Mouse (Mus musculus): ENCODE data around the gene Smarcb1. TPM values are rescaled to one million over a fixed set of nuclear protein-coding genes. Genes with fewer than 3 reads are reported as not detected.

Smarcb1 gene
- polyA plus RNA-seq, 1 experiment from 2014 or later = 264 TPM

DNA sequence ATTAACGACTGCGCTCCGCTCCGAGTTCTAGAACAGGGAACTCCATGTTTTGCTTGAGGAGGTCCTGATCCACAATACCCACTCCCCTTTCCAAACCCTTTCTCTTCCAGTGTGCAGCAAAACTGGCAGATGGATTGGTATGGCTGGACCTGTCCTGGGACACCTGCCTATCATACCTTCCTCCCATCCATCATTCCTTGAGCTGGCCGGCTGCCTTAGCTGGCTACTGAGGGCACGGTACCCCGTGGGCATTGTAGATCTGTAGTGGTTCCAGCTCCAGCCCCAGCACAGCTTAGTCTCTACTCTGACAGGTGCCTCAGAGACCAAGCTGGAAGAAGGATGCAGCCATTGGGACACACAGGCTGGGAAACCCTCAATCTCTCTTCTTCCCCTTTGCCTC is 9.9 kb upstream of the Smarcb1 start:
- no peaks in the 10 kb centered on the region for H3K9me3 ChIP-seq
- no peak for ATAC-seq (ENCODE audit: insufficient number of reproducible peaks, insufficient read depth, low FRiP score, low TSS enrichment, low read depth)
- peak overlapping the region; percentile 91 for H3K4me2 ChIP-seq
- WGBS = 20% methylated on average over 7 of the region's 7 CpGs
- H3K27me3 ChIP-seq = peaks cover 33% of the 10 kb centered on the region
- H3K4me1 ChIP-seq (replicated peaks) = peaks cover 47% of the 10 kb centered on the region
- H3K27ac ChIP-seq = no peak overlapping the region
- H3K4me3 ChIP-seq (replicated peaks) = peak overlapping the region; percentile 70
- peak overlapping the region; percentile 91 for H3K9ac ChIP-seq (replicated peaks)
- peaks cover 22% of the 10 kb centered on the region for H3K36me3 ChIP-seq

DNA sequence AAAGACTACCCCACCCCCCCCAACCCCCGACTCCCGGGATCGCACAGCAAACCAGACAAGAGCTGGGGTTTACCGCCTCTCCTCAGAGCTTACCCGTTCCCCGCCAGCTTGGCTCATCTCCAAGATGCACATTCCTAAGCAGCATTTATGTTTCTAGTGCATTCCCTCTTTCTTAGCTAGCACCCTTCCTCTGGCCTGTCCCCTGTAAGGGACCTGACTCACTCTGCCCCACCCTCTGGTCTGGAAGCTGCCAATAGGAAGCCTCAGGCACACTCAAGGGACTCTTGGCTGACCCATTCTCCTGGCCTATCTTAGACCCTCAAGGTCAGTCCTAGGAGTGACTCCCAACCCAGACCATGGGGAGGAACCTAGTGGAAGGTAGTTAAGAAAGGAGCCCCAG is 8.9 kb upstream of the Smarcb1 start:
- peaks cover 32% of the 10 kb centered on the region for H3K36me3 ChIP-seq
- no peaks in the 10 kb centered on the region for H3K9me3 ChIP-seq
- peak overlapping the region; percentile 70 for H3K4me3 ChIP-seq (replicated peaks)
- 0 out of 2 replicates have a peak overlapping the region, but pooled peaks have one; percentile 18 for H3K9ac ChIP-seq (replicated peaks)
- H3K4me2 ChIP-seq = peak overlapping the region; percentile 91
- peaks cover 37% of the 10 kb centered on the region for H3K4me1 ChIP-seq (replicated peaks)
- peaks cover 23% of the 10 kb centered on the region for H3K27me3 ChIP-seq
- no peak overlapping the region for H3K27ac ChIP-seq
- 19% methylated on average over 6 of the region's 6 CpGs for WGBS
- no peak for ATAC-seq (ENCODE audit: insufficient number of reproducible peaks, insufficient read depth, low FRiP score, low TSS enrichment, low read depth)

DNA sequence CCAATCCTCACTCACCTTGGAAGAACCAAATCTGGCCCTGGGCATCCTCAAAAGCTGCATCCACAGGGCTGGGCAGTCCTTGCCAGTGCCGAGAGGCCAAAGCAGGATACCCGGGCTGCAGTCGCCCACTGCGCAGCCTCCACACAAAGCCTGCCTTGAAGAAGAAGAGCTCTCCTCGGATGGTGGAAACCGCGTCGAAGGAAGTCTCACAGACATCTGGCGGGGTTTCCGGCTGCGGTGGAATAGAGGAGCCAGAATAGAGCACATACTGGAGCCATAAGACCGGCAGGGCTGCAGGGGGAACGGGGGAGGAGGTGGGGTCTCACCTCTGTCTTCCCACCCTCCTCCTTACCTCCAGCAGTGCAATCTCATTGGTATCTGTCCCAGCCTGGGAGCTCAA is 5.0 kb upstream of the Smarcb1 start:
- Histone ChIP-seq H3K27me3 (peaks cover 11% of the 10 kb centered on the region), H3K4me3 (replicated peaks) (no peak overlapping the region), H3K36me3 (peaks cover 59% of the 10 kb centered on the region), H3K9ac (replicated peaks) (no peak overlapping the region), H3K4me1 (replicated peaks) (peaks cover 35% of the 10 kb centered on the region), H3K4me2 (no peak overlapping the region), H3K27ac (no peak overlapping the region), H3K9me3 (no peaks in the 10 kb centered on the region)
- WGBS = 66% methylated on average over 13 of the region's 13 CpGs
- no peak for ATAC-seq (ENCODE audit: insufficient number of reproducible peaks, insufficient read depth, low FRiP score, low TSS enrichment, low read depth)

DNA sequence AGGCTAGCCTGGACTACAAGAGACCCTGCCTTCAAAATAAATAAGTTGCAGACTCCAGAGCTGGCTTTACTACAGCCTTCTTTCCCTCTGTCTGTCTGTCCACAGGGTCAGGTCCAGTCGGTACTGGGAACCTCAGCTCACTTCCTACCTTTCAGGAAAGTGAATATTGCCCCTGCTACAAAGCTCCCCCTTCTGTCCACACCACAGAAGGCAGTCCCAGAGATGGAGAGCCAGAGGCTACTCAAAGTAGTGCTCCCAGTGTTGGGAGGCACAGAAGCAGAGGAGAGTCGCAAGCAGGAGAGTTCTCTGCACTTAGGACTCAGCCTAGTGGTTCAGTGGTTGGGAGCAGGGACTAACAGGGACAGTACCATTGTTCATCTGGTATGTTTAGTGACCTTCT is 2.9 kb upstream of the Smarcb1 start:
- Histone ChIP-seq H3K4me3 (replicated peaks) (no peak overlapping the region), H3K9me3 (no peaks in the 10 kb centered on the region), H3K4me1 (replicated peaks) (peaks cover 25% of the 10 kb centered on the region), H3K36me3 (peaks cover 63% of the 10 kb centered on the region), H3K27me3 (no peaks in the 10 kb centered on the region), H3K9ac (replicated peaks) (no peak overlapping the region), H3K27ac (no peak overlapping the region), H3K4me2 (no peak overlapping the region)
- WGBS = 71% methylated on average over 2 of the region's 2 CpGs
- no peak for ATAC-seq (ENCODE audit: insufficient number of reproducible peaks, insufficient read depth, low FRiP score, low TSS enrichment, low read depth)

DNA sequence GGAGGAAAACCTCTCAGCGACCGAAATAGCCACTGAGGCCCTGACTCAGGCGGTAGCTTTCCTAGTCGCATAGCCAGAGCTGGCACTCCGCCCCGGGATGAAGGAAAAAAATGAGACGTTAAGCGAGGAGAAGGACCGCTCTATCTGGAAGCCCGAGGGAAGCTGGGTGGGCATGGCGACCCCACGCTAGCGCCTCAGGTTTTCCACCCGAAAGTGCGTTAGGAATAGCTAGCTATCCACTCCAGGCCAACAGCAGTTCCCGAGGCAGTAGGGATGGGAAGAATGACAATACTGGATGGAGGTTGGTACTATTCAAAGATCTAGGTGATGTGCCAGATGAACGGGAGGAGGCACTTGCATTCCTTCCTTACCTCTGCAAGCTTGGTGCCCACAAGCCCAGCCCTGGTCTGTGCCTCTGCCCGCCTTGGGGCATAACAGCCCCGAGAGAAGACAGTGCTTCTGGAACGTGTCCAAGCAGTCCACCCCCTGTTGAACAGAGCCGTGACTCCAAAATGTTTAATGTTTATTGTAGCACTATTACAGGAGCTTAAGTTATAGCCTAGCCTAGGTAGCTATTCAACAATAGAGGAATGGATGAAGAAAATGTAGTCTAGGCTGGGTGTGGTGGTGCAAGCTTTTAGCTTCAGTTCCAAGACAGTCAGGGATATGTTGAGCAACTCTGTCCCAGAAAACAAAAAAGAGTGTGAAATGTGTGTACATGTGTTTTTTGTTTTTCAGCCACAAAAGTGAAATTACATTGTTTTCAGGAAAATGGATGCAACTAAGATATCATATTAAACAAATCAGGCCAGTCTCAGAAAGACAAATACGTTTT is 526 bp upstream of the Smarcb1 start:
- Histone ChIP-seq H3K27me3 (no peaks in the 10 kb centered on the region), H3K27ac (peak overlapping the region; percentile 94), H3K4me3 (replicated peaks) (peak overlapping the region; percentile 82), H3K9me3 (no peaks in the 10 kb centered on the region), H3K9ac (replicated peaks) (peak overlapping the region; percentile 95), H3K36me3 (peaks cover 64% of the 10 kb centered on the region), H3K4me1 (replicated peaks) (peaks cover 47% of the 10 kb centered on the region), H3K4me2 (peak overlapping the region; percentile 81)
- 4% methylated on average over 22 of the region's 22 CpGs for WGBS
- peak; percentile 43 for ATAC-seq (ENCODE audit: insufficient number of reproducible peaks, insufficient read depth, low FRiP score, low TSS enrichment, low read depth)

DNA sequence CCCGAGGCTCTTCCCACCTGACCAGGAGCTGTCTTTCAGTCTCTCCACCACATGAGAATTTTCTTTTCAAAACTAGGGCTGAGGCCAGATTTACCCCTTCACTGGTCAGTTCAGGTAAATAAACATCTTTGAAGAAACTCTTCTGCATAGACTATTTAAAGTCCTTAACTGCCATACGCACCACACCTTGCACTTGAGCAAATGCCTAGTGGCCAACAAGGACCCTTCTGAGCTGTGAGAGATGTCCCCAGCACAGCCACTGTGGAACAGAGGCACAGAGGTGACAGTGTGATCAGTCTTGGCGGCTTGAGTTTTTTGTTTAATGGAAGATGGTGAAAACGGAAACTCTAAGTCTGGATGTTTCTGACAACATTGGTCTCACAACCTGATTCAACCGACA is 2.4 kb downstream of the Smarcb1 start:
- Histone ChIP-seq H3K9me3 (no peaks in the 10 kb centered on the region), H3K27ac (no peak overlapping the region), H3K4me2 (no peak overlapping the region), H3K4me3 (replicated peaks) (no peak overlapping the region), H3K27me3 (no peaks in the 10 kb centered on the region), H3K4me1 (replicated peaks) (peaks cover 51% of the 10 kb centered on the region), H3K36me3 (peaks cover 62% of the 10 kb centered on the region), H3K9ac (replicated peaks) (no peak overlapping the region)
- no peak for ATAC-seq (ENCODE audit: insufficient number of reproducible peaks, insufficient read depth, low FRiP score, low TSS enrichment, low read depth)
- WGBS = 95% methylated on average over 5 of the region's 5 CpGs

DNA sequence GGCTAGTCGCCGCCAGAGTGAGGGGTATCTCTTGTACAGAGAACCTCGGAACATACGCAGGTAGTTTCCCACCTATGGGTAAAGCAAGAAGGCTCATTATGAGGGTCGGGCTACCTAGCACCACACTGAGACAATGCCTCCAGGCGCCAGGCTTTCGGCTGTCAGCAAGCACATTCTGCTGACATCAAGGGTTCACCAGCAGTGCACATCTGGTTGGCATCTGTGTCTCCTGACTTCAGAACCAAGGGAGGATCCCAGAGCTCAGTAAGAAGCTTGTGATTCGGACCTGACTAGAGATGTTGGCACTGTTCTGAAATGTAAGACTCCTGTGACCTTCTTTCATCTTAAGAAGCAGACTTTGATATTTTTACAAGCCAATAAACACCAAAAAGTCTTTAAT is 4.6 kb downstream of the Smarcb1 start:
- H3K27ac ChIP-seq = no peak overlapping the region
- H3K4me3 ChIP-seq (replicated peaks) = no peak overlapping the region
- no peak overlapping the region for H3K9ac ChIP-seq (replicated peaks)
- no peak overlapping the region for H3K4me2 ChIP-seq
- peaks cover 63% of the 10 kb centered on the region for H3K36me3 ChIP-seq
- no peaks in the 10 kb centered on the region for H3K27me3 ChIP-seq
- 34% methylated on average over 8 of the region's 8 CpGs for WGBS
- no peak for ATAC-seq (ENCODE audit: insufficient number of reproducible peaks, insufficient read depth, low FRiP score, low TSS enrichment, low read depth)
- peaks cover 36% of the 10 kb centered on the region for H3K4me1 ChIP-seq (replicated peaks)
- H3K9me3 ChIP-seq = no peaks in the 10 kb centered on the region

DNA sequence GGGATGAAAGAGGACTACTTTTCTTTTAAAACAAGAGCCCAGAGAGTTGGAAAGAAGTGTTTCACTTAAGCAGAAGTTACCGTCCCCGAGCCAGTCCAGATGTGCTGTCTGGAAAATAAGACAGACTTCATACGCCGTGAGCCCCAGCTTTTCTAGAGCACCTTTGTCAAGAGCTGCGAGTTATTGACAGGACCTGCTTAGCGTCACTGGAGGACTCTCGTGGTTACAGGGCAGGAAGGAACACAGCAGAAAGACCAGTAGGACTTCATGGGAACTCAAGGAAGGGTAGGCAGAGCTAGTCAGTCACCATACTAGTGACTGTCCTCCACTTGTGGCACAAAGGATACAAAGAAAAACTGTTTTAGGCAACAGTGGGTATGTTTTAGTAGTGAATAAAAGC is 5.9 kb downstream of the Smarcb1 start:
- WGBS = 75% methylated on average over 7 of the region's 7 CpGs
- H3K27me3 ChIP-seq = no peaks in the 10 kb centered on the region
- H3K4me2 ChIP-seq = no peak overlapping the region
- no peak for ATAC-seq (ENCODE audit: insufficient number of reproducible peaks, insufficient read depth, low FRiP score, low TSS enrichment, low read depth)
- H3K4me3 ChIP-seq (replicated peaks) = no peak overlapping the region
- no peaks in the 10 kb centered on the region for H3K9me3 ChIP-seq
- H3K9ac ChIP-seq (replicated peaks) = no peak overlapping the region
- no peak overlapping the region for H3K27ac ChIP-seq
- H3K4me1 ChIP-seq (replicated peaks) = peaks cover 35% of the 10 kb centered on the region
- H3K36me3 ChIP-seq = peaks cover 75% of the 10 kb centered on the region

DNA sequence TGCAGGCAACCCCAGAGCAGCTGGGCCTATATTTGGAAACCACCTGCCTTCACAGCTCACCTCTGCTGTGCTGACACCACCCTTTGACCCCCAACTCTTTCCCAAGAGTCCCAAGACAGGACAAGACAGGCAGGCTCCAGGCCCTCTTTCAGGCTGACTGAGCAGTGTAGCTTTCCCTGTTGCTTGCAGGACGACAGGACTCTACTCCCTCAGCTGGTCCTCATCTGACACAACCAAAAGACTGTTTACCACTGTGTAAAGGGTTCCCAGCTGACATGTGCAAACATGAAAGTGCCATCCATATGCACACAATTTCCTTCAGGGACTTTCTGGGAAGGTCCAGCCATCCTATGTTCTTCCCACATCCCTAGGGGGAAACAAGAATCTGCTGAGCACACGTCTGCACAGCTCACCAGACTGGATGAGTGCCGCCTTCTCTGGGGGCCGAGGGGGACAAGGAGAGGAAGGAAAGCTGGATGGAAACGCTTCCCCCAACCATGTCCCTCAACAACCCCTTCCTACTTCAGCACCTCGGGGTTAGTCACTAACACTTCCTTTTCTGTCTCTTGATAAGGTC is 8.3 kb downstream of the Smarcb1 start:
- Histone ChIP-seq H3K4me1 (replicated peaks) (peaks cover 13% of the 10 kb centered on the region), H3K36me3 (peaks cover 82% of the 10 kb centered on the region), H3K27me3 (no peaks in the 10 kb centered on the region), H3K4me2 (no peak overlapping the region), H3K9me3 (no peaks in the 10 kb centered on the region), H3K4me3 (replicated peaks) (no peak overlapping the region), H3K27ac (no peak overlapping the region), H3K9ac (replicated peaks) (no peak overlapping the region)
- WGBS = 71% methylated on average over 6 of the region's 6 CpGs
- ATAC-seq (ENCODE audit: insufficient number of reproducible peaks, insufficient read depth, low FRiP score, low TSS enrichment, low read depth) = no peak

DNA sequence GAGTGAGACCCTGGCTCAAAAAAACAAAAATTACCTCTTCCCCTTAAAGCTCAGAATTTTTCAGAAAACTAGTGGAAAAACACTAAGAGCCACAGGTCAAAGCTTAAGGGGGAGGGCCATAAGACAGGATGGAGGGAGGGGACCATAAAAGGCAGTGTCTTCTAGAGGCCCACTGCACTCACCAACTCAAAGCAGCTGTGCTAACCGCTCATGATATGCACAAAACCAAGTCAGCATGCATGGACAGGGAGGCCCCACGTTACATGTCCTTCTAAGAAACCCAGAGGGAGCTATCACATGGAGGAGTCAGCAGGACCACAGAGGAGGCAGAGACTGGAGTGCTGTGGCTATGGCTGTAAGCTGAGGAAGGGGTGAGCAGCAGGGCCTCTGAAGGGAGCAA is 10.7 kb downstream of the Smarcb1 start:
- H3K27ac ChIP-seq = no peak overlapping the region
- peaks cover 88% of the 10 kb centered on the region for H3K36me3 ChIP-seq
- no peak for ATAC-seq (ENCODE audit: insufficient number of reproducible peaks, insufficient read depth, low FRiP score, low TSS enrichment, low read depth)
- H3K9me3 ChIP-seq = no peaks in the 10 kb centered on the region
- 90% methylated on average over 2 of the region's 2 CpGs for WGBS
- no peak overlapping the region for H3K4me3 ChIP-seq (replicated peaks)
- H3K9ac ChIP-seq (replicated peaks) = no peak overlapping the region
- H3K27me3 ChIP-seq = no peaks in the 10 kb centered on the region
- H3K4me2 ChIP-seq = no peak overlapping the region
- H3K4me1 ChIP-seq (replicated peaks) = no peaks in the 10 kb centered on the region

DNA sequence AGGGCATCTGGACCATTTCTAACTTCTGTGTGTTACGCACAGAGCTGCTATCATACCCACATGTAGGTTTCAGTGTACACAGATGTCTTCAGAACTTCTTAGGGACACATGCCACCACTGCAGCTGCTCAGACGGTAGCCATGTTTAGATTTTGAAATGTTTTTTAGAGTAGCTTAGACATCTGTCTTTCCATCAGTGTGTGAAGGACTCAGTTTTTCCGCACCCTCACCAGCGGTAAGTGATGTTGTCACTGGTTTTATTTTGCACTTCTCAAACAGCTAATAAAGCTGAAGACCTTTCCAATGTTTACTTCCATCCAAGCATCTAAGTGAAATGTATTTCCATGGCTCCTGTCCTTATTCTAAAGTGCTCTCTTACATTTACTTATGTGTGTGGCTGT is 14.5 kb downstream of the Smarcb1 start:
- Histone ChIP-seq H3K27me3 (no peaks in the 10 kb centered on the region), H3K27ac (no peak overlapping the region), H3K36me3 (peaks cover 95% of the 10 kb centered on the region), H3K4me2 (no peak overlapping the region), H3K9me3 (no peaks in the 10 kb centered on the region), H3K4me3 (replicated peaks) (no peak overlapping the region), H3K4me1 (replicated peaks) (no peaks in the 10 kb centered on the region), H3K9ac (replicated peaks) (no peak overlapping the region)
- ATAC-seq (ENCODE audit: insufficient number of reproducible peaks, insufficient read depth, low FRiP score, low TSS enrichment, low read depth) = no peak
- whole genome bisulfite sequencing = 91% methylated on average over 4 of the region's 4 CpGs

Data from limb, embryonic 12.5 days (tissue).